Mouse (Mus musculus): ENCODE measurements at regions not wholly inside any gene's neighbourhood (a gene's known extent, or its start where the extent isn't known, plus 50 kb on each side); places are given as distances from the start of the nearest gene placed in this dataset.
A peak's percentile ranks its signal among the peaks of the same experiment; 100 is the strongest.

DNA sequence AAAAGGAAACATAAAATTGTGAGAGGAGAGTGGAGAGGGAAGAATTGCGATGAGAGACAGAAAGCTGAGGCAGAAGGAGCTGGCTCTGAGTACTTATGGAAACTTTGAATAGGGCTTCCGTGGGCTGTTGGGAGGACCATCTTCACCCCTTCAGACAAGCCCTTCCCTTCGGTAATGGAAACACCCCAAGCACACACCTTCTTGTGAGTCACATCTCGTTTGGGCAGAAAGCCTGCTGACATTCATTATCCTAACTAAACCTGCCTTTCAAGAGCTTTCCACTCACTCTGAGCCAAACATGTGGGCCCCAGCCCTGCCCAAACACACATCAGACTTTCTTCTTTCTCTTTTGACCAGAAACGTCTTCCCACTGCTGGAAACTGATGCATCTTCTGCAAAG lies 232.3 kb upstream of the Nfe2l3 start:
- ATAC-seq (ENCODE audit: poor library complexity, severe bottlenecking), result no peak

DNA sequence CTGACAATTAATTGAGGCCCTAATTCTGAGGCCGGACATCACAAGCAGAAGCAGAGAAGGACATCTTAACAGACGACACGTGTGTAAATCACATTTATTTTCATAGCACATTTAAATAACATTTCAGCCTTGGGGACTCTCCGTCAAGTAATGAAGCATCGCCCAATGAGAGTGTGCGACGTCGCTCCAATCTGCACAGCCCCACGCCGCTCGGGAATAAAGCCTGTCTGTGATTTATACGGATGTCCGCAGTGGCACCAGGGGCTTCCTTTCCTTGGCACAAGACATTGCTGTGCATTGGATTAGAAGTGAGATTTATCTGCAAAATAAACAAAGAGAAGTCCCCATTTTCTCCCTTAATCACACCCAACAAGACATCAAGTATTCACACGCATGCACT lies 231.6 kb upstream of the Nfe2l3 start:
- no peak for ATAC-seq (ENCODE audit: poor library complexity, severe bottlenecking)

DNA sequence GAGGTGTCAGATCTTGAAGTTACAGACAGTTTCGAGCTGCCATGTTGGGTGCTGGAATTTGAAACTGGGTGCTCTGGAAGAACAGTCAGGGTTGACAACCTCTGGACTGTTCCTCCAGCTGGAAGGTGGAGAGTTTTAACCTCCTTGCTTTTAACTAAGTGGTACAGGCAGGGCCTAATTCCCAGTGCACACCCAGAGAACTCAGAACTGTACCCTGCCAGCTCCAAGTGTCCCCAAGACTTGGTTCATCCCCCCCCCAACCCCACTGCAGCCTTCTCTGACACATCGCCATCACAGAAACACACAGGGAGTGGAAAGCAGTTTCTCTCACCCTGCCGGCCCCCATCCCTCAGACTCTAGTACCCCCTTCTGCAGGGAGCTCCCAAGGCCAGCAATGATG lies 228.2 kb upstream of the Nfe2l3 start:
- ATAC-seq (ENCODE audit: poor library complexity, severe bottlenecking), result no peak

DNA sequence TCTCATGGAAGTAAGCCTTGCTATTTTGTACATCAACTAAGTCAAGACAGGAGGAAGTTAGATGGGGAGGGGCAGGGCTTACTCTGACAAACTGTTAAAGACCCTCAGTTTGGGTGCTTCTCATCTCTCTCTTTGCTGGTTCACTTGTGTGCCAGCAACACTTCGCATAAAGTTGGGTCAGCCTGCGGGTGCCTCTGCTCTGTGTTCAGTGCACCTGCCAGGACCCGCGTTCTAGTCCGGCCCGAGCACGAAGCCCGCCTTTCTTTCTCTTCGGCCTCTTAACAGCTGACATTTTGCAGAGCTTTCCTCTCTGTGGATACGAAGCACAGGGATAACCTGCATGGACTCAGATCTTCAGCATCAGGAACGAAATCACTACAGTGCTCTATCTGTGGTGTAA lies 227.1 kb upstream of the Nfe2l3 start:
- no peak for ATAC-seq (ENCODE audit: poor library complexity, severe bottlenecking)

DNA sequence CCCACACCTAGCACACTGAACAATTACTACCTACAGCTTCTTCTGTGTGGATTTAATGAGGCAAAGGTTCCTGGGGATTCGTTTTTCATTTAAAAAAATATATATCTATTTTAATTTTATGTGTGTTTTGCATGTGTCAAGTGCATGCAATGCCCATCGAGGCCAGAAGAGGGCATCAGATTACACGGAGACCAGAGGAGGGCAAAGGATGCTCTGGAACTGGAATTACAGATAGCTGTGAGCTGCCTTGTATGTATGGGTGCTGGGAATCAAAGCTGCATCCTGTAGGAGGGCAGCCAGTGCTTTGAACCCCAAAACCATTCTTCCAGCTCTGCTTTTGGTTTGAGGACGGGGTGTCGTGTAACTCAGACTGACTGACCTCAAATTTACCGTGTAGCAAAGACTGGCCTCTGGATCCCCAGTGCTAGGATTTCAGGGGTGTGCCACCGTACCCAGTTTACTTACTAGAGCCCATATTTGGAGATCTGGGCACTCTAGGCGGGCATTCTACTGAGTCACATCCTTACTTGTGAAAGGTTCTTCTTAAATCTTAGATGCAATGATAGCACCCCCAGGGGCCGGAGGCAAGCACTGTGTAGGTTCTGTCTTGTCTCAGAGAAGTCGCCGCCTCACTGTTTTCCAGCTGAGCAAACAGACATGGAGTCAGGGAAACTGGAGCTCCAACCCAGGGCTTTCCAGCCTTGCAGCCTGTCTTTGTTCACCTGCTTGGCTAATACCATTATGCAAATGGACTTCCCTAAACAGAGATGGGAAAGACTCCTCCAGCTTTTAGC lies 225.6 kb upstream of the Nfe2l3 start:
- peak; percentile 59 for ATAC-seq (ENCODE audit: poor library complexity, severe bottlenecking)

DNA sequence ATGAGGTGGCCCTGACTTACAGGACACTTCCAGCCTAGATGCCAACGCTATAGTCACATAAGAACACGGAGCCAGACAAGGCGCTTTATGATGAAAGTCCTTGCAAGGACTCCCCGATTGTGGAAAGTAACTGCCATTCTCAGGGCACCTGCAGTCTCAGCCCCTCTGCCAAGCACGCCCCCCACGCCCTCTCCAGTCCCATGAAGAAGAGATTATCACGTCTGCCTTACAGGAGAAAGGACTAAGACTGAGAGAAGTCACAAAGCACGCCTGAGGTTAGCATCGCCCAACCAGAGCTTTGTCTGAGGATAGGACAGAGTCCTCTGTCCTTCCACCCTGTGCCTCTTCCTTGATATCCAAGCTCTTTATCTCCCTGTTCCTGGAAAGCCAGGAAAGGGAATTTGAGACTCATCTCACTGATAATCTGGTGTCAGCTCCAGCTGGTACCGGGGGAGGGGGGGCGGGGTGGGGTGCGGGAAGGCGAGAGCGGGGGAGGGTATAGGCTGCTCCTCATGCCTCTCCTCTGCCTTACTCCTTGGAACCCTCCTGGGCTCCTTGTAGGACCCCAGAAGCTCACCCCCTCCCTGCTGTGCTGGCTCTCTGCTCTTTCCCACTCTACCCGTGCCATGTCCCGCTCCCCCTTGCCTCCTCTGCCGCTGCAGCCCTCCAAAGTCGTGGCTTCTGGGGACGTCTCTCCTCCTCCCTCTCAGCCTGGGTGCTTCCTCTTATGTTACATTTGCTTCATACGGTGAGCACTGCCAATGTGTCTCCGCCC lies 224.7 kb upstream of the Nfe2l3 start:
- ATAC-seq (ENCODE audit: poor library complexity, severe bottlenecking), result peak; percentile 14; the same call in 1 of the 2 replicates

DNA sequence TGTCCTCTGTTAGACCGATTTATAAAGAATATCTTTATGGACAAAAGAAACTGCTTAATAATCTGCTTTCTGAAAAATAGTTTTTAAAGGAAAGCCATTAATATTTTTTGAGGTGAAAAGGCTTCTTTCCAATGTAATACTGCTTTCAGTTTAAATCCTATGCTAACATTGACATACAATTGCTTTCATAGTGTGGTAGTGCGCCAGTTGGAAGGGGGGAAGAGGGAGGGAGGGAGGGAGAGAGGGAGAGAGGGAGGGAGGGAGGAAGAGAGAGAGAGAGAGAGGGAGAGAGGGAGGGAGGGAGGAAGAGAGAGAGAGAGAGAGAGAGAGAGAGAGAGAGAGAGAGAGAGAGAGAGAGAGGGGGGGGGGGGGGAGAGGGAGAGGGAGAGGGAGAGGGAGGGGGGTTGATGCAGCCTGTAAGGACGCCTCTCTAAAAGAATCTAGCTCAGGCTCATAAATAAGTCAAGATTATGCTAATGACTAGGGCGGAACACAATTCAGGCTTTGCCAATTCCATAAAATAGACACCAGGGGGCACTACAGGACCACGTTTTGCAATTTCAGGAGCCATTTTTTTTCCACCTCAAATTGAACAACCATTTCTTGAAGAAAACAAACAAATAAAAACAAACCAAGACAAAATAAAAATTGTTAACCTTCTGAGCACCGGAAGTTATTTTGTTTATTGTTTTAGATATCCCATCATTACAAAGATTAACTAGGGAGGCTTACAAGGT lies 223.6 kb upstream of the Nfe2l3 start:
- peak; percentile 49 for ATAC-seq (ENCODE audit: poor library complexity, severe bottlenecking)

DNA sequence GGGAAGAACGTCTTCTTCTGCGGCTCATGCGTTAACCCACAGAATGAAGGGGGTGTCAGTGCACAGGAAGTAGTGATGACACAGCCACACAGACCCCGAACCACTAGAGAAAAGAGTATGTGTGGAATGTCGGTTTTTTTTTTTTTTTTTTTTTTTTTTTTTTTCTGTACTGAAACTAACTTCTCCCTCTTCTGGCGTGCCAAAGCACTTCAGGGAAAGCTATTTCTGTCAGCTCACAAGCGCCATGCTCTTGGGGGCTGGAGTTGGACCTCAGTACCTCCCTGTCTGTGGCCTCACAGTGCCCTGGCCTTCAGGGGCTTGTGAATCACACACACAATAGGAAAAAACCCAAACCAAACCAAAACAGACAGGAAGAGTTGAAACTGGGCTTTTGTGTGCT lies 221.1 kb upstream of the Nfe2l3 start:
- no peak for ATAC-seq (ENCODE audit: poor library complexity, severe bottlenecking)

DNA sequence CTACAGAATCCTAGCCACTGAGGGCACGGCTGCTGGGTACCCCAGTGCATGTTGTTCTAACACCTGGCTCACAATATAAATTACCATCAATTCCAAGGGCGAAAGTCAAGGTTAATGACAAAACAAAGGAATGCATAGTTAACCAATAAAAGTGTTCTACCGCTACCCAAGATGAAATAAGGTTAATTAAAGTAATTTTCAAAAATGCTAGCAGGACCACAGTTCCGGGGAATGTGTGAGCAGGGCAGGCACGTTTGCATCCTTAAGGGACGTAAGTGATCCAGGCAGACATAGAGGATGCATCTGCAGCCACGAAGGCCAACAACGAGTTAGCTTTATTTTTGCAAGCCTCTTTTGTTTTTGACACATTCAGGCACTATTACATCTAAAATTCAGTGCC lies 220.3 kb upstream of the Nfe2l3 start:
- no peak for ATAC-seq (ENCODE audit: poor library complexity, severe bottlenecking)

DNA sequence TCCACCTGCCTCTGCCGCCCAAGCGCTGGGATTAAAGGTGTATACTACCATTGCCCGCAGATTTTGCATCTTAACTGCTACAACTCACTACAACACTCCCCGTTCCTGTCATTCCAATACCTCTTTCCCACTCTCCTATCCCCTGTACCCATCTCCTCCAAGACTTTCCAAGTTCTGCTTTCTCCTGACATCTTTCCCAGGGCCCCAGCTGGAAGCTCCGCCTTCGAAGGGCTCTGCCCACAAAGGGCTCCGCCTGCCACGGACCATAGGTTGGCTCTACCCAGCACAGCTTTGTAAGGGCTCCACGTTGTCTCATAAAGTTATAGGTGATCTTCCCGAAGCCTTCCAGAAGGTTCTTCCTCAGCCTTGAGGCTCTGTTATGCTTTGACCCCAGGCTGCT lies 217.1 kb upstream of the Nfe2l3 start:
- ATAC-seq (ENCODE audit: poor library complexity, severe bottlenecking), result no peak

DNA sequence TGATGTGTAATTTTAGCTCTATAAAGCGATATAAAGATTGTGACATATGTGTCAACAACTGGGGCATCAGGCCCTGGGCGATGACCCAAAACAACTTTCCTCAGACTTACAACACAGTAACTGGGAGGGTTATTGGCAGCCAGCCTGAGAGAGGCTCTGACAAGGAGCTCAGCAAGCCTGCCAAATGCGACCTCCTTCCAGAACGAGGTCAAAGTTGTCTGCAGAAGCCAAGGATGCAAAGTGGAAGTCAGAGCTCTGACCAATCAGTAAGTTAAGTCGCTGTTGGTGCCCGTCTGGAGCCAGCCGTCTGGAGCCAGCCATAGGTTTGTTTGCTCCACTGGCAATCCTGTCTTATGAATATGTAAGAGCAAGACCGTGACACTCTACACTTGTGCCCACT lies 216.0 kb upstream of the Nfe2l3 start:
- no peak for ATAC-seq (ENCODE audit: poor library complexity, severe bottlenecking)

DNA sequence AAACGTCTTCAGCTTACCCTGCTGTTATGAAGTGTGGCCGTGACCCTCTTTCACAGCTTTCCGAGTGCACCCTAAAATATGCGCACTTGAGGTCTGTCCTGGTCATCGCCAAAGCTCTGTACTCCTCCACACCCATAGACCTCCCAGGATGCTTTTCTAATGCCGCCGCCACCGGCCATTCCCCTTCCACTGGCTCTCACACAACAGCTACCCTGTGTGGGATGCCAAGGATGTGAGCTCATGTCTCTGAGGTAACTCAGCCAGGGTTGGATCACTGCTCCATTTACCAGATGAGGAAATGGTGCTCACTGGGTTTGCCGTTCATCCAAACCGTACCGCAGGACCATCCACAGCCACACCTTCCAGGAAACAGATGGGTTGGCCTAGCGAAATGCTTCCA lies 212.8 kb upstream of the Nfe2l3 start:
- no peak for ATAC-seq (ENCODE audit: poor library complexity, severe bottlenecking)

DNA sequence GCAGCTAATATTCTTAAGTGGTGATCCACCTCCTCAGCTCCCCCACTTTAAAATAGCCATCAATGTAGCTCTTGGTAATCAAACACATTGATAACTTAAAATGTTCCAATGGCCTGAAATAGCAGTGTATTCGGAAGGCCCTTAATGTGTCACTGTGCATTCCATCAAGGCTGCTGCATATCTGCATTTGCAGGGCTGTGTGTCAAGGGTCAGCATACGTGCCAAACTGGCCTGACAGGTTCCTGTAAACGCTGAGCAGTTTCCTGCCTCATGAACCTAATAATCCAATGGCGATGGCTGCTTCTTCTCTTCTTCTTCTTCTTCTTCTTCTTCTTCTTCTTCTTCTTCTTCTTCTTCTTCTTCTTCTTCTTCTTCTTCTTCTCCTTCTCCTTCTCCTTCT lies 211.7 kb upstream of the Nfe2l3 start:
- no peak for ATAC-seq (ENCODE audit: poor library complexity, severe bottlenecking)

DNA sequence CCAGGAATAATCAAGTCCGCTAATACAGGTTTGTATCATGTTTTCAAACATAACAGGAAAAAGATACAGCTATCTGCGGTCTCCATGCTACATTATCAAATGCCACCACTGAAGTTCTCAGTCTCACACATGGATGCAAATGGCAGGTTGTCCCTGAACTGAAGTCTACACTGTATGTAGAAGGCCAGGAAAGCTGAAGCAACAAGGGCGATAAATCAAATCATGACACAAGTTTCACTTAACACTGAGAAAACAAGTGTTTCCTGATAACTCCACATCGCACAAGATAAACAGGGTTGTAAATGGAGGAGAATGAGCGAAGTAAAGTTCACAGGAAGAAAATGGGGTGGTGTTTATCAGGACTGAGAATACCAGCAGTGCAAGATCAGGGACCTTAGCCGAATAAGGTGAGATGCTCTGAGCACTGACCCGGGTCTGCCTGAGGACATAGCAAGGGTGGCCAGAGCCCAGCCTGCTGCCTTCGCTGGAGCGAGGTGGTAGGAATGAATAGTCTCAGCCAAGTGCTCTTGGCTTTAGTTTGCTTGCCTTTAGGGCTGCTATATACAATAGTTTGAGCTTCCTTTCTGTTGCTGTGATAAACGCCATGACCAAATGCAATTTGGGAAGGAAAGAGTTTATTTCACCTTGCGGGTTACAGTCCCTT lies 196.3 kb upstream of the Nfe2l3 start:
- no peak for ATAC-seq (ENCODE audit: poor library complexity, severe bottlenecking)

DNA sequence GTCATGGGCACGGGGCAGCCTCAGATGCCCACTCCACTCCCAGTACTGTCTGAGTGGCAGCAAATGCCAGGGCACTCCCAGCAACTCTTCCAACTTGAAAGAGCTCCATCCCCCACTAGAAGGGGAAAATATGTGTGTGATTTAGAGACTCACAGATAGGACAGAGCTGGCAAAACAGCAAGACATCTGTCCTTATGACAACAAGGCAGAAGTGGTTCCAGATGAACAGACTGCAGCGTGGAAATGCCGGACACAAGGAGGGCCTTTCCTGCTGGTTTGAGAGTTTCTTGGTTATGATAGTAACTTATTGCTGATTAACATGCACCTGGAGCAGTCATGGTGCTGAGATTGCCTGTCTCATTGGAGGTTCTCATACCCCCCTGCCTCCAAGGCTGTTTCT lies 192.4 kb upstream of the Nfe2l3 start:
- ATAC-seq (ENCODE audit: poor library complexity, severe bottlenecking), result no peak

DNA sequence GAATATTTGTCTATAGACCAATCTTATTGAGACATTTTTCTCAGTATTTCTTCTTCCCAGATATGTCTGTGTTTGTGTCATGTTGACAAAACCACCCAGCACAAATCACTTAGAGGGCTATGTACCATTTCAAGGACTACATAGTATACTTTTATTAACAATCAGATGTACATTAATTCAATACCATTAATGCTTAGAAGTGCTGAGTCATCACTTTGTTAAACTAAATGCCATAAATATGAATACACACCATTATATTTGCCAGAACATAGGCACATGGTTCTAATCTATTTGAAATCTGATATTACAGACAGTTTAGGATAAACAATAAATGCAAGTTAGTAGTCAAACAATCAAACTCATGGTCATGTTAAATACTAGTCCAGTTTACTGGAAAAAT lies 182.2 kb upstream of the Nfe2l3 start:
- no peak for ATAC-seq (ENCODE audit: poor library complexity, severe bottlenecking)

DNA sequence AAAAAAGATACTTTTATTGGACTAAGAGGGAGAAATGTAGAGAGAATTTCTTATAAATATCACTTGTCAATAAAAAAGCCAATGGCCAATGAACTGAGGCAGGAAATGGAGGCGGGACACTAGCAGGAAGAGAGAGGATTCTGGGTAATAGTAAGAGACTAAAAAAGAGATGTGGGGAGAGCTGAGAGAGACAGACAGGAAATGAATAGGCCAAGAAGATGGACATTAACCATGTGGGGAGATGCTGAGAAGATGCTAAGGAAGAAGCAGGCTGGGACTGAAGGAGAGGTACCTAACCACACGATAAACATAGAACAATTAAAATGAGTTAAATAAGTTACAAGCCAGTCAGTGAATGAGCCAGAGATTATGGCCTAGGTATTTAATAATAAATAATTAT lies 181.0 kb upstream of the Nfe2l3 start:
- ATAC-seq (ENCODE audit: poor library complexity, severe bottlenecking), result no peak

DNA sequence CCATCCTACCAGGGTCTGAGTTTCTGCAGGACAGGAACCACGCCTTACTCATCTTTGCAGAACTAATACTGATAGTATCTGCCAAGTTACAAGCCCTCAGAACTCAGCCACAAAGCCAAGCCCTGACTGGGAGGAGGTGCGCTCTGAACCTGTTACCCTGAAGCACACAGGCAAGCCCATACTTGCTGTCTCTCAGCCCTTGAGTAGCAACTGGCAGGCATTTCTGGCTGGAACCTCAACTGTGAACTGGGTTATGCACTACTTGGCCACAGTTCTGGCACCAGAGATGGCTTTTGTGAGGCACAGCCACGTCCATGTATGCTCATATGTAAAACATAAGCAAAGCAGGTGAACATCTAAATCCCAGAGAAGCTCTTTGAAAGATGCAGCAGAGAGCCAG lies 179.7 kb upstream of the Nfe2l3 start:
- ATAC-seq (ENCODE audit: poor library complexity, severe bottlenecking), result no peak

DNA sequence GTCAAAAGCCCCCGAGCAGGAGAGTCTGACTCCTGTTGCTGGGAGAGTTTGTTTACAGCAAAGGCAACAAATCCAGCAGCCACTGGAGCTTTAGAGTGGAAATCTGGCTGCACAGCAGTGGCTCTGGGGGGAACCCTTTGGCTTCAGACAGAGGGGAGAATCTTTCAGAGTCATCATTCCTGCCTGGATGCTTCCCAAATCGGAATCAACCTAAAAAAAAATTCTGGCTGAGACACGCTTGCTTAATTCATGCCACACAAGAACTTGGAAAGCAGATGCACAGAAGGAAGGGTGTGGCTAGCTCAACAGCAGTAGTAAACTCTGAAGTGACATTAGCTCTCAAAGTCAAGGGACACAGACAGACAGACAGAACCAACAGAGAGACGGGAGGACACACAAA lies 175.8 kb upstream of the Nfe2l3 start:
- ATAC-seq (ENCODE audit: poor library complexity, severe bottlenecking), result no peak

DNA sequence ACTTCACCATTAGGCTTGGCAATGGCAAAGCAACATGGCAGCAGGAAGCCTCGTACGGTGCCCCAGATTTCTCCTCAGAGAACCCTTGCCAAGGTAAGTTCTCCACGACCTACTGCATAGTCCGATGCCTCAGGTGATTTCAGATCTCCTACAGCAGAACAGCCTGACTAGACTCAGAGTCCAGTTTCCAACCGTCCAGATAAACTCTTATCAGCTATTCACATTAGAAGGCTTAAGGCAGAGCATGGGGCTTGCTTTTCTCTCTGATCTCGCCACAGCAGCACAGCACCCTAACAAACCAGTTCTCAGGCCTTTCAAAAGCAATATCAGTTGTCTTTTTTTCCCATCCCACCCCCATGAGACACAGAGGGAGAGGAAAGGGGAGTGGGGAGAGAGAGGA lies 174.9 kb upstream of the Nfe2l3 start:
- ATAC-seq (ENCODE audit: poor library complexity, severe bottlenecking), result no peak

DNA sequence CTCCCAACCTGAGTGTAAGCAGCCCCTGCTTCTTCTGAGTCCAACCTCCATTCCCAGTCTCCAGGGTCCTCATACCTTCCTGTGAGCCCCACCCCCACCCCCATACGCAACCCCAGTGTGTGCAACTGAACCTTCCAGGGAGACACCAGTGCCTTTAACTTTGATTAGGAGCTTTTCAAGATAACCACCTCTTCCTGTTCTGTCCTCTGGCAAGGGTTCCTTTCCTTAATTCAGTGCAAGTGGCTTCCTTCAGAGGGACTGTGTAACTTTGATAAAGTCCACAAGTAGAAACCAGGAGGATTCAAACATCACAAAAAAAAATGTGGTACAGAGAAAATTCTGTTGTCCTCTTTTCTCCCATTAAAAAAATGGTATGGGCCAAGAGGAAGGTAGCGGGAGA lies 174.2 kb upstream of the Nfe2l3 start:
- no peak for ATAC-seq (ENCODE audit: poor library complexity, severe bottlenecking)
